Mouse (Mus musculus) liver, adult 2 months (tissue): ENCODE measurements around the gene Serpina10. TPM values are rescaled to one million over a fixed set of nuclear protein-coding genes. Genes with fewer than 3 reads are reported as not detected.
"Not testable (repeated sequence)": the region's sequence is repeated elsewhere in the genome, so short reads cannot be mapped to it uniquely, and the experiment has no call there.

ENCODE experiments used
- DNase-seq: peaks from one replicate; pipeline ENCODE4 v3.0.0-alpha.2; 2011; ENCODE audit warnings: low read depth, low spot score; ENCODE audit errors: extremely low read depth
- H3K27ac ChIP-seq: fragments of 200-500 bp; replicated peaks from 2 replicates; pipeline ENCODE4 v1.5.1; 2012; ENCODE audit warnings: low read depth, mild to moderate bottlenecking, control low read depth, inconsistent platforms, low read length; ENCODE audit not compliant: insufficient read depth
- H3K27me3 ChIP-seq: fragments of 200-500 bp; 2 replicates; pipeline ENCODE4 v1.6.1; 2012; ENCODE audit warnings: mild to moderate bottlenecking, moderate library complexity, low read length, inconsistent platforms; ENCODE audit not compliant: control insufficient read depth, insufficient read depth
- H3K36me3 ChIP-seq: fragments of 200-500 bp; 2 replicates; pipeline ENCODE4 v1.6.1; 2012; ENCODE audit warnings: low read length, inconsistent platforms; ENCODE audit not compliant: control insufficient read depth, insufficient read depth
- H3K4me1 ChIP-seq: fragments of 200-500 bp; 2 replicates; pipeline ENCODE4 v1.6.1; 2011; ENCODE audit warnings: low read length; ENCODE audit not compliant: control insufficient read depth, insufficient read depth
- H3K4me3 ChIP-seq: fragments of 200-500 bp; 2 replicates; pipeline ENCODE4 v1.5.1; 2011; ENCODE audit warnings: low read depth, mild to moderate bottlenecking, control low read depth, low read length, moderate library complexity; ENCODE audit not compliant: insufficient read depth
- H3K79me2 ChIP-seq: fragments of 200-500 bp; 2 replicates; pipeline ENCODE4 v1.6.1; 2012; ENCODE audit warnings: inconsistent platforms, mild to moderate bottlenecking, low read length, moderate library complexity; ENCODE audit not compliant: control insufficient read depth, insufficient read depth
- H3K9ac ChIP-seq: fragments of 200-500 bp; 2 replicates; pipeline ENCODE4 v1.6.1; 2012; ENCODE audit warnings: low read depth, mild to moderate bottlenecking, control low read depth, inconsistent platforms, low read length
- CTCF ChIP-seq: fragments of 200-500 bp; IDR thresholded peaks from 2 replicates; pipeline ENCODE4 v1.5.1; 2011; ENCODE audit warnings: low read depth, low read length, control low read depth
- POLR2A ChIP-seq: fragments of 200-500 bp; IDR thresholded peaks from 2 replicates; pipeline ENCODE4 v1.6.1; 2011; ENCODE audit warnings: low read length, control low read depth; ENCODE audit not compliant: insufficient read depth; ENCODE audit errors: extremely low read depth
- WGBS: fragments of 180-500 bp; shearing (Covaris S2); methylation state at CpG from one replicate; pipeline ENCODE4 v1.1.7; 2018; 5-methylcytosine and 5-hydroxymethylcytosine counted together
- polyA plus RNA-seq: library from polyadenylated mRNA; depleted of rRNA; stranded (reverse); fragments of >200 nt; gene quantifications from 2 replicates; pipeline ENCODE4 v1.2.3, GENCODE M21; 2012; rRNA removed
- total RNA-seq: library from RNA; depleted of rRNA; stranded (reverse); fragments of >200 nt; gene quantifications from 2 replicates; pipeline ENCODE4 v1.2.3, GENCODE M21; 2014; rRNA removed

Gene Serpina10
- total RNA-seq (204 and 223 TPM in 2 replicates), polyA plus RNA-seq (74.7 and 83.9 TPM in 2 replicates)

DNA sequence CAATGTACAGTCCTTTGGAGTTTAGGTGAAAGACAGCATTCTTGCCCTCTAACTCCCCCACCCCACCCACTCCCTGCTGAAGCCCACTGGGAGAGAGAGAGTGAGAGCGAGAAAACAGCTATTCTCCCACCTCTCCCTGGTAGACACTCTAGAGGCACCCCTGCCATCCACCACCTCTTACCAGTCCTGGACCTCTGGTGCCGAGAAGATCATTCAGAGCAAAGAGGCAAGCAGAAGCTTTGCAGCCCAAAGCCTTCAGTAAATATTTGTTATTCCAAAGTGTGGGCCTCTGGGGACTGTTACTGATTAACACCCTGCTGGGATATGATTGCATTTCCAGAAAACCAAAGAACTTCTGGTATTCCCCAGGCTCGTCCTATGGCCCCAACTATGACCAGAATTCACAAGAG, at the start of gene Serpina10:
Serpina10 (minus strand) TSS at position 242 of the 410 bp plus-strand sequence.
- TF ChIP-seq CTCF (no peak), POLR2A (peak; percentile 72; the same call in 1 of the 2 replicates)
- H3K4me1 ChIP-seq, result peaks cover 54% of the 10 kb centered on the region
- no peaks in the 10 kb centered on the region for H3K27me3 ChIP-seq
- H3K9ac ChIP-seq, result peak within 1 kb of the TSS; percentile 90
- DNase-seq, result peak; percentile 96
- 16% methylated on average over 3 of the region's 3 CpGs for WGBS
- H3K27ac ChIP-seq, result peak within 1 kb of the TSS; percentile 96
- peaks cover 21% of the 10 kb centered on the region for H3K36me3 ChIP-seq
- peak within 1 kb of the TSS; percentile 70 for H3K4me3 ChIP-seq
- H3K79me2 ChIP-seq, result peaks cover 39% of the 10 kb centered on the region

GRCm38 (mm10) chr12:103679853-103680252, 48.6 kb upstream of the Serpina10 start:
- not testable (repeated sequence) for H3K27ac ChIP-seq, H3K9ac ChIP-seq, H3K36me3 ChIP-seq, H3K27me3 ChIP-seq, H3K4me3 ChIP-seq, H3K79me2 ChIP-seq
- DNase-seq, result peak; percentile 78
- peaks cover 16% of the 10 kb centered on the region for H3K4me1 ChIP-seq
- 68% methylated on average over 1 of the region's 1 CpGs for WGBS

GRCm38 (mm10) chr12:103676039-103676438, 44.8 kb upstream of the Serpina10 start, which contains the start of gene Serpina16:
Gene Serpina16, minus strand, starts transcription at chr12:103676139.
- 100% methylated on average over 1 of the region's 1 CpGs for WGBS
- no peak within 1 kb of the TSS for H3K4me3 ChIP-seq
- no peaks in the 10 kb centered on the region for H3K27me3 ChIP-seq
- H3K27ac ChIP-seq, result no peak within 1 kb of the TSS
- TF ChIP-seq CTCF (no peak), POLR2A (no peak)
- H3K36me3 ChIP-seq, result no peaks in the 10 kb centered on the region
- H3K9ac ChIP-seq, result no peak within 1 kb of the TSS
- no peak for DNase-seq
- H3K79me2 ChIP-seq, result no peaks in the 10 kb centered on the region
- peaks cover 7% of the 10 kb centered on the region for H3K4me1 ChIP-seq

DNA sequence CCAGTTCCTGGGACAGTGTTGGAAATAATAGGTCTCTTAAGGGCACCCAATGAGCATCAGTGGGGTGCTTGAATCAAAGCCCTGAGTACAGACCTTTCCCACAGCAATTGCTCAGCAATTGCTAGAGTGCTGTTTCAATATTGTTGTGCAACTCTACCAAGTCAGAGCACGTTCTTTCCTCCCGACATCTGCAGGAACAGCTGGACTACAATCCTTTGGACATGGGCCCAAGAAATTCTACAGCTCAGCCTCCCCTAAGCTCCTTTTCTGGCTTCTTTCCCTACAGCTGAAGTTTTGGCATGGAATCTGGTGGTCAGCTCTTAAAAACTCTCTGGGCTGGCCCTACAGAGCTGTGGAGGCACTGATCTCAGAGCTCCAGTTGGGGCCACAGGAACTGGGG, 41.9 kb upstream of the Serpina10 start:
- 17% methylated on average over 2 of the region's 2 CpGs for WGBS
- Histone ChIP-seq H3K79me2 (no peaks in the 10 kb centered on the region), H3K4me3 (no peak overlapping the region), H3K27me3 (no peaks in the 10 kb centered on the region), H3K27ac (no peak overlapping the region), H3K4me1 (no peaks in the 10 kb centered on the region), H3K9ac (no peak overlapping the region), H3K36me3 (no peaks in the 10 kb centered on the region)
- no peak for DNase-seq
- TF ChIP-seq CTCF (no peak), POLR2A (no peak)

- Histone ChIP-seq H3K4me3 (no peak overlapping the region), H3K4me1 (no peaks in the 10 kb centered on the region), H3K27ac (no peak overlapping the region), H3K27me3 (no peaks in the 10 kb centered on the region), H3K36me3 (no peaks in the 10 kb centered on the region), H3K79me2 (no peaks in the 10 kb centered on the region), H3K9ac (no peak overlapping the region)
- 86% methylated on average over 3 of the region's 3 CpGs for WGBS
- no peak for TF ChIP-seq POLR2A
- no peak for TF ChIP-seq CTCF
- no peak for DNase-seq
These were observed 40.2 kb upstream of the Serpina10 start for GRCm38 (mm10) chr12:103671483-103671882.

DNA sequence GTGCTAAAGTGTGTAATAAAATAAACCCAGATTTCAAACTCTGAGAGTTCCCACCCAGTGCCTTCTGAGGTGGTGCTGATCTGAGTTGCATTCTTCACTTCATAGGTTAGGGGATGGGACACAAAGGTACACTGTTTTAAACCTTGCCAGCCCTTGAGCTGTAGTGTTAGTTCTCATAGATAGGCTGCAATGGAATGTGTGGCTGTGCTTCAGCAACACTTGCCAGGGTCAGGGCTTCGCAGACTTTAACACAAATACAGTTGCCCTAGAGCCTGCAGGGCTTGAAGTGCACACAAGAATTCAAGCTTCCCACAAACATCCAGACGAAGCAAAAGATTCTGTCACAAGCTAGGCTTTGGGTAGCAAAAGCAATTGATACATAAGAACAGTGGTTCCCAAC, 39.7 kb upstream of the Serpina10 start:
- Histone ChIP-seq H3K27me3 (no peaks in the 10 kb centered on the region), H3K4me3 (no peak overlapping the region), H3K79me2 (no peaks in the 10 kb centered on the region), H3K36me3 (no peaks in the 10 kb centered on the region), H3K4me1 (no peaks in the 10 kb centered on the region), H3K9ac (no peak overlapping the region), H3K27ac (no peak overlapping the region)
- WGBS, result 65% methylated on average over 2 of the region's 2 CpGs
- TF ChIP-seq POLR2A (no peak), CTCF (no peak)
- DNase-seq, result no peak
